Mouse (Mus musculus): ENCODE data around the gene Cadm4. TPM values are rescaled to one million over a fixed set of nuclear protein-coding genes. Genes with fewer than 3 reads are reported as not detected.

Gene Cadm4
- total and polyA plus RNA-seq, 3 experiments = 14.0 to 20.4 (median 14.7) TPM

- peaks cover 8% of the 10 kb centered on the region for H3K27me3 ChIP-seq (ENCODE audit: control insufficient read depth, insufficient read depth, low read length)
- no peak overlapping the region for H3K27ac ChIP-seq
- H3K79me2 ChIP-seq (replicated peaks; ENCODE audit: control insufficient read depth, insufficient read depth, low read length) = no peaks in the 10 kb centered on the region
- intact Hi-C loops (cut with DNase I) = no loop called here
- WGBS = 40% methylated on average over 21 of the region's 21 CpGs
- DNase-seq = no peak
- H3K4me3 ChIP-seq = no peak overlapping the region
- no peaks in the 10 kb centered on the region for H3K4me1 ChIP-seq (ENCODE audit: control insufficient read depth, insufficient read depth, low read length)
- no peak overlapping the region for H3K9ac ChIP-seq (ENCODE audit: low read depth, low read length)
- no peaks in the 10 kb centered on the region for H3K36me3 ChIP-seq (ENCODE audit: control insufficient read depth, insufficient read depth, low read length)
- no peak for TF ChIP-seq EP300 (IDR thresholded peaks at IDR 0.05; ENCODE audit: insufficient read depth, low read depth, low read length)
- TF ChIP-seq POLR2A (IDR thresholded peaks at IDR 0.05; ENCODE audit: insufficient read depth, low read depth, low read length) = no peak
- peak; percentile 53 for TF ChIP-seq CTCF (IDR thresholded peaks at IDR 0.05)
Measured at GRCm38 (mm10) chr7:24501492-24501891, 19.7 kb downstream of the Cadm4 start.

DNA sequence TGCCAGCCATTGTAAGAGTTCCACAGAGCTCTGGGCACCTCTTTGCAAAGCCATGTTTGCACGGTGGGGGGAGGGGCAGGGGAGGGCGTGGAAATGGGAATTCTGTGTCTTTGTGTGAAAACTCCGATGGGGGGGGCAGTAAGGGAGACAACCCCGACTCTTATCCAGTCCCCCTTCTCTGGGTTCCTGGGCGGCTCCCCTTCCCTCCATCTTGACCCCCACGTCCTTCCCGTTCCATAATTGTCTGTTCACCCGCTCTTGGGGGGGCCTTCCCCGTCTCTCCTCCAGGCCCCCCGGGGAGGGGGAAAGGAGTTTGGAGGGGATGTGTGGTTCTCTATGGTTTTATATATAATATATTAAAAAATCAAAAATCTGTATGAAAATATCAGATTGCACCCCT is 22.2 kb downstream of the Cadm4 start:
- H3K27ac ChIP-seq = no peak overlapping the region

GRCm38 (mm10) chr7:24504868-24505267 is 23.0 kb downstream of the Cadm4 start:
- H3K4me3 ChIP-seq = no peak overlapping the region
- DNase-seq = no peak
- WGBS = 26% methylated on average over 4 of the region's 4 CpGs
- H3K36me3 ChIP-seq (ENCODE audit: control insufficient read depth, insufficient read depth, low read length) = no peaks in the 10 kb centered on the region
- no peak overlapping the region for H3K9ac ChIP-seq (ENCODE audit: low read depth, low read length)
- peaks cover 5% of the 10 kb centered on the region for H3K27me3 ChIP-seq (ENCODE audit: control insufficient read depth, insufficient read depth, low read length)
- no peak overlapping the region for H3K27ac ChIP-seq
- TF ChIP-seq EP300 (IDR thresholded peaks at IDR 0.05; ENCODE audit: insufficient read depth, low read depth, low read length) = no peak
- no peak for TF ChIP-seq POLR2A (IDR thresholded peaks at IDR 0.05; ENCODE audit: insufficient read depth, low read depth, low read length)
- no peak for TF ChIP-seq CTCF (IDR thresholded peaks at IDR 0.05)
- H3K4me1 ChIP-seq (ENCODE audit: control insufficient read depth, insufficient read depth, low read length) = 0 out of 2 replicates have a peak, but pooled peaks cover 1% of the 10 kb centered on the region
- intact Hi-C loops (cut with DNase I) = loop anchor here (5.0 kb wide), 1 partner anchor 33 kb away; no protein-coding TSS in a partner anchor
- no peaks in the 10 kb centered on the region for H3K79me2 ChIP-seq (replicated peaks; ENCODE audit: control insufficient read depth, insufficient read depth, low read length)

More for the DNA sequence above, 22.2 kb downstream of the Cadm4 start:
- Histone ChIP-seq H3K4me3 (no peak overlapping the region), H3K36me3 (ENCODE audit: control insufficient read depth, insufficient read depth, low read length) (no peaks in the 10 kb centered on the region), H3K79me2 (replicated peaks; ENCODE audit: control insufficient read depth, insufficient read depth, low read length) (no peaks in the 10 kb centered on the region), H3K27me3 (ENCODE audit: control insufficient read depth, insufficient read depth, low read length) (peaks cover 8% of the 10 kb centered on the region), H3K4me1 (ENCODE audit: control insufficient read depth, insufficient read depth, low read length) (0 out of 2 replicates have a peak, but pooled peaks cover 1% of the 10 kb centered on the region), H3K9ac (ENCODE audit: low read depth, low read length) (no peak overlapping the region)
- intact Hi-C loops (cut with DNase I) = no loop called here
- no peak for DNase-seq
- no peak for TF ChIP-seq CTCF (IDR thresholded peaks at IDR 0.05)
- TF ChIP-seq EP300 (IDR thresholded peaks at IDR 0.05; ENCODE audit: insufficient read depth, low read depth, low read length) = no peak
- no peak for TF ChIP-seq POLR2A (IDR thresholded peaks at IDR 0.05; ENCODE audit: insufficient read depth, low read depth, low read length)
- 14% methylated on average over 8 of the region's 10 CpGs for WGBS

- Histone ChIP-seq H3K4me3 (no peak overlapping the region), H3K27me3 (ENCODE audit: control insufficient read depth, insufficient read depth, low read length) (peaks cover 3% of the 10 kb centered on the region; the same call in 1 of the 2 replicates), H3K79me2 (replicated peaks; ENCODE audit: control insufficient read depth, insufficient read depth, low read length) (no peaks in the 10 kb centered on the region), H3K27ac (peak overlapping the region; percentile 91; the same call in 1 of the 2 replicates), H3K9ac (ENCODE audit: low read depth, low read length) (no peak overlapping the region), H3K36me3 (ENCODE audit: control insufficient read depth, insufficient read depth, low read length) (no peaks in the 10 kb centered on the region), H3K4me1 (ENCODE audit: control insufficient read depth, insufficient read depth, low read length) (0 out of 2 replicates have a peak, but pooled peaks cover 1% of the 10 kb centered on the region)
- DNase-seq = no peak
- 53% methylated on average over 15 of the region's 15 CpGs for WGBS
- intact Hi-C loops (cut with DNase I) = loop anchor here (2.0 to 5.0 kb wide), 2 partner anchors 23 to 33 kb away; partner anchors contain the start of gene Cadm4
- TF ChIP-seq CTCF (IDR thresholded peaks at IDR 0.05) (no peak), POLR2A (IDR thresholded peaks at IDR 0.05; ENCODE audit: insufficient read depth, low read depth, low read length) (no peak), EP300 (IDR thresholded peaks at IDR 0.05; ENCODE audit: insufficient read depth, low read depth, low read length) (no peak)
Measured at GRCm38 (mm10) chr7:24505447-24506064, 23.7 kb downstream of the Cadm4 start.

GRCm38 (mm10) chr7:24506065-24506459 is 24.2 kb downstream of the Cadm4 start:
- Histone ChIP-seq H3K27ac (peak overlapping the region; percentile 91; the same call in 1 of the 2 replicates), H3K9ac (ENCODE audit: low read depth, low read length) (no peak overlapping the region), H3K4me1 (ENCODE audit: control insufficient read depth, insufficient read depth, low read length) (0 out of 2 replicates have a peak, but pooled peaks cover 1% of the 10 kb centered on the region), H3K4me3 (no peak overlapping the region), H3K79me2 (replicated peaks; ENCODE audit: control insufficient read depth, insufficient read depth, low read length) (no peaks in the 10 kb centered on the region), H3K36me3 (ENCODE audit: control insufficient read depth, insufficient read depth, low read length) (no peaks in the 10 kb centered on the region), H3K27me3 (ENCODE audit: control insufficient read depth, insufficient read depth, low read length) (peaks cover 3% of the 10 kb centered on the region; the same call in 1 of the 2 replicates)
- intact Hi-C loops (cut with DNase I) = loop anchor here (2.0 to 5.0 kb wide), 2 partner anchors 23 to 34 kb away; partner anchors contain the start of gene Cadm4
- TF ChIP-seq CTCF (IDR thresholded peaks at IDR 0.05) (no peak), EP300 (IDR thresholded peaks at IDR 0.05; ENCODE audit: insufficient read depth, low read depth, low read length) (no peak), POLR2A (IDR thresholded peaks at IDR 0.05; ENCODE audit: insufficient read depth, low read depth, low read length) (no peak)
- WGBS = 21% methylated on average over 3 of the region's 3 CpGs
- no peak for DNase-seq

GRCm38 (mm10) chr7:24506476-24506837 is 24.6 kb downstream of the Cadm4 start:
- TF ChIP-seq CTCF (IDR thresholded peaks at IDR 0.05) = no peak
- TF ChIP-seq POLR2A (IDR thresholded peaks at IDR 0.05; ENCODE audit: insufficient read depth, low read depth, low read length) = no peak
- no peak for TF ChIP-seq EP300 (IDR thresholded peaks at IDR 0.05; ENCODE audit: insufficient read depth, low read depth, low read length)

More at GRCm38 (mm10) chr7:24506476-24506837, 24.6 kb downstream of the Cadm4 start:
- 2% methylated on average over 12 of the region's 12 CpGs for WGBS
- DNase-seq = peak in 1 of 2 experiments; percentile 57
- Histone ChIP-seq H3K4me1 (ENCODE audit: control insufficient read depth, insufficient read depth, low read length) (0 out of 2 replicates have a peak, but pooled peaks cover 1% of the 10 kb centered on the region), H3K9ac (ENCODE audit: low read depth, low read length) (peak overlapping the region; percentile 95), H3K4me3 (peak overlapping the region; percentile 92), H3K79me2 (replicated peaks; ENCODE audit: control insufficient read depth, insufficient read depth, low read length) (no peaks in the 10 kb centered on the region), H3K36me3 (ENCODE audit: control insufficient read depth, insufficient read depth, low read length) (no peaks in the 10 kb centered on the region), H3K27me3 (ENCODE audit: control insufficient read depth, insufficient read depth, low read length) (peaks cover 2% of the 10 kb centered on the region; the same call in 1 of the 2 replicates), H3K27ac (peak overlapping the region; percentile 91)
- intact Hi-C loops (cut with DNase I) = loop anchor here (2.0 to 5.0 kb wide), 2 partner anchors 24 to 34 kb away; partner anchors contain the start of gene Cadm4

Measured in heart, adult 2 months (tissue).